13 mouse cellular contexts compared by ENCODE assay signal in the genomic region with DNA sequence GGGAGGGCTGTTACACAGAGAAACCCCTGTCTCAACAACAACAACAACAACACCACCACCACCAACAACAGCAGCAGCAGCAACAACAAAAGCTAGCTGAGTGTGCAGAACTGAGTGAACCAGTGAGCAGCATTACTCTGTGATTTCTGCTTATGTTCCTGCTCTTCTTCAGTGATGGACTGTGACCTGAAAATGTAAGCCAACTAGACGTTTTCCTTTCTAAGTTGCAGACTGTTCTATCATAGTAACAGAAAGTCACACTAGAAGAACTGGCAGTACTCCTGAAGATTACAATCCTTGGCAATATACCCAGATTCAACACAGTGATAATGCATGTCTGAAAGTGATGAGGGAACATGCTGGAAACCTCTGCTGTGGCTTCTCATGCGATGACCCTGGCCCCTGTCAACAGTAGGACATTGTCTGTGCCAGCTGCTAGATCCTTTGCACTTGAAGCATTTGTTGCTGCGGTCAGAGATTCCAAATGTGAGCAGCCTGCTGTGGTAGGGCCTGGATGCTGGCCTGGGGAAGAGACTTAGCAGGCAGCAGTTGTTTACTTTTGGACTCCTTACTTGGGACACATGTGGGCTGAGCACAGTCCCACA.
DNase-seq lines count a peak whose midpoint lies in the region; ATAC-seq lines count a peak whose summit lies in the region.
"Had no signal": no experiment of that assay in that cellular context is flagged by ENCODE, and none has a peak within 500 bp of the region (broad histone marks: within the 10 kb centered on the region; RNA-seq: fewer than 3 reads in every experiment).

No protein-coding gene starts in this region.

- H3K4me1 ChIP-seq in stomach, embryonic 15.5 days = no peaks in the 10 kb centered on the region
- H3K4me1 ChIP-seq in forebrain, embryonic 11.5 days (replicated peaks; ENCODE audit: control insufficient read depth, insufficient read depth, low read length) = no peaks in the 10 kb centered on the region
- H3K4me1 ChIP-seq: embryonic facial prominence, embryonic 12.5 days; liver, embryonic 13.5 days had no signal

- DNase-seq in frontal cortex, postnatal 25 days (ENCODE audit: low spot score in 2 of 2) = no peak
- peak; percentile 7 for DNase-seq in ovary, adult 18-20 months (ENCODE audit: low spot score)
- no peak for DNase-seq in ovary, postnatal 14 days (ENCODE audit: low spot score)
- peak; percentile 47 for DNase-seq in kidney, postnatal 14 days
- DNase-seq in forebrain, embryonic 11.5 days (ENCODE audit: low spot score) = no peak
- DNase-seq in thymus, postnatal 36 days = no peak
- DNase-seq: B cell, adult 2 months; liver, embryonic 13.5 days; right cerebral cortex, postnatal 4 days had no signal

- no peaks in the 10 kb centered on the region for H3K9me3 ChIP-seq in stomach, embryonic 15.5 days
- no peaks in the 10 kb centered on the region for H3K9me3 ChIP-seq in forebrain, embryonic 11.5 days (ENCODE audit: control insufficient read depth, low read length)
- H3K9me3 ChIP-seq: embryonic facial prominence, embryonic 12.5 days; liver, embryonic 13.5 days had no signal

- no peak overlapping the region for H3K4me2 ChIP-seq in stomach, embryonic 15.5 days
- H3K4me2 ChIP-seq in forebrain, embryonic 11.5 days (ENCODE audit: low read depth, low read length, severe bottlenecking) = no peak overlapping the region
- H3K4me2 ChIP-seq: embryonic facial prominence, embryonic 12.5 days; liver, embryonic 13.5 days had no signal

- WGBS in stomach, embryonic 15.5 days = 44% methylated on average over 3 of the region's 3 CpGs
- 86% methylated on average over 3 of the region's 3 CpGs for WGBS in forebrain, embryonic 11.5 days

- no peak overlapping the region for H3K9ac ChIP-seq in stomach, embryonic 15.5 days
- no peak overlapping the region for H3K9ac ChIP-seq in forebrain, embryonic 11.5 days (ENCODE audit: low read length)
- H3K9ac ChIP-seq: embryonic facial prominence, embryonic 12.5 days; liver, embryonic 13.5 days had no signal

- peak; percentile 95 for ATAC-seq in frontal cortex, adult (ENCODE audit: low TSS enrichment)
- ATAC-seq in stomach, embryonic 15.5 days (ENCODE audit: insufficient read depth, low FRiP score, low read depth) = peak; percentile 31; the same call in 1 of the 2 replicates
- no peak for ATAC-seq in forebrain, embryonic 11.5 days (replicated peaks; ENCODE audit: low FRiP score)
- ATAC-seq: Patski had no signal

- H3K36me3 ChIP-seq in stomach, embryonic 15.5 days = no peaks in the 10 kb centered on the region
- H3K36me3 ChIP-seq in forebrain, embryonic 11.5 days (ENCODE audit: control insufficient read depth, insufficient read depth, low read length) = no peaks in the 10 kb centered on the region
- H3K36me3 ChIP-seq: embryonic facial prominence, embryonic 12.5 days; liver, embryonic 13.5 days had no signal

- H3K27ac ChIP-seq in stomach, embryonic 15.5 days = peak overlapping the region; percentile 51; the same call in 1 of the 2 replicates
- H3K27ac ChIP-seq in forebrain, embryonic 11.5 days (ENCODE audit: low read depth, low read length) = no peak overlapping the region
- H3K27ac ChIP-seq: embryonic facial prominence, embryonic 12.5 days; liver, embryonic 13.5 days had no signal

- no peak overlapping the region for H3K4me3 ChIP-seq in stomach, embryonic 15.5 days (replicated peaks)
- no peak overlapping the region for H3K4me3 ChIP-seq in forebrain, embryonic 11.5 days (ENCODE audit: low read depth, low read length)
- H3K4me3 ChIP-seq: embryonic facial prominence, embryonic 12.5 days; liver, embryonic 13.5 days had no signal

- no peaks in the 10 kb centered on the region for H3K27me3 ChIP-seq in stomach, embryonic 15.5 days (replicated peaks)
- H3K27me3 ChIP-seq in forebrain, embryonic 11.5 days (ENCODE audit: control insufficient read depth, insufficient read depth, low read length) = no peaks in the 10 kb centered on the region
- H3K27me3 ChIP-seq: embryonic facial prominence, embryonic 12.5 days; liver, embryonic 13.5 days had no signal

Comparison
In these comparisons a context has a peak if more than half of its experiments do, and no peak if none do; other contexts are left out.
1. DNase-seq: peak in ovary, adult 18-20 months (single experiment) and kidney, postnatal 14 days (single experiment); none in frontal cortex, postnatal 25 days (0 of 2), ovary, postnatal 14 days (single experiment), forebrain, embryonic 11.5 days (single experiment) and thymus, postnatal 36 days (0 of 2).